Mouse (Mus musculus): Measurements from ENCODE around the gene Lmf2.

GRCm38 (mm10) chr15:89365141-89365551 is 9.7 kb upstream of the Lmf2 start:
- TF ChIP-seq POLR2A (IDR thresholded peaks at IDR 0.05; ENCODE audit: low read depth, low read length) (no peak), CTCF (IDR thresholded peaks at IDR 0.05; ENCODE audit: borderline replicate concordance, insufficient read depth, low read length) (no peak)
